ENCODE assay signal across 8 mouse cellular contexts in the genomic region with DNA sequence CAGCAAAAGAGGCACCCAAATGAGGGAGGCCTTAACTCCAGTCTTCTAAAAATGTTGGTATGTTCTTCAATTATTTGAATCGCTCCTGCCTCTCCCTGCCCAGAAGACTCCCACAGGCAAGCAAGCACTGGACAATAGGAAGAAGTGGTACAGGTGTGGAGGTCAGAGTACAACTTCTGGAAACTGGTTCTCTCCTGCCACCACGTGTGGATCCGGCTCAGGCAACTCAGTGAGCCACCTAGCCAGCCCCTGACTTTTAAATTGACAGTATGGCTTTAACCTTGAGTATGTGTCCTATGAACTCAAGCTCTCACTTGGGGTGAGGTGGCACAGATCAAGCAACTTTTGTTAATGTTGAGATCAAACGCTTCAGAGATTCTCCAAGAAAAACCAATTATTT. TPM values are rescaled to one million over a fixed set of nuclear protein-coding genes. Genes with fewer than 3 reads are reported as not detected.
A peak's percentile ranks its signal among the peaks of the same experiment; 100 is the strongest.
DNase-seq lines count a peak whose midpoint lies in the region; ATAC-seq lines count a peak whose summit lies in the region.

No protein-coding gene starts in this region.

- H3K4me1 ChIP-seq in megakaryocyte, embryonic 14.5 days: peaks cover 31% of the 10 kb centered on the region
- H3K4me1 ChIP-seq in forebrain, embryonic 13.5 days: peaks cover 15% of the 10 kb centered on the region
- peaks cover 9% of the 10 kb centered on the region for H3K4me1 ChIP-seq in stomach, embryonic 15.5 days

- H3K9me3 ChIP-seq in megakaryocyte, embryonic 14.5 days: no peaks in the 10 kb centered on the region
- H3K9me3 ChIP-seq in forebrain, embryonic 13.5 days (replicated peaks): no peaks in the 10 kb centered on the region
- no peaks in the 10 kb centered on the region for H3K9me3 ChIP-seq in stomach, embryonic 15.5 days

- peak overlapping the region; percentile 85 for H3K4me2 ChIP-seq in forebrain, embryonic 13.5 days
- H3K4me2 ChIP-seq in stomach, embryonic 15.5 days: peak overlapping the region; percentile 66

- ATAC-seq in megakaryocyte, adult 5-6 weeks (ENCODE audit: poor library complexity, severe bottlenecking): no peak
- no peak for ATAC-seq in forebrain, embryonic 13.5 days
- no peak for ATAC-seq in stomach, embryonic 15.5 days (ENCODE audit: insufficient read depth, low FRiP score, low read depth)

- peak; percentile 24 for DNase-seq in large intestine, adult 2 months (ENCODE audit: low read depth, low spot score)
- no peak for DNase-seq in lung, postnatal 36 days
- DNase-seq in layer of hippocampus, postnatal 25 days (ENCODE audit: extremely low spot score in 1 of 2, low spot score in 1 of 2): no peak
- DNase-seq in left cerebral cortex, postnatal 4 days: no peak

- intact Hi-C loops in left cerebral cortex, postnatal 4 days (cut with DNase I): loop anchor here (1.0 kb wide), 1 partner anchor 173 kb away; no protein-coding TSS in a partner anchor

- peak overlapping the region; percentile 93 for H3K9ac ChIP-seq in forebrain, embryonic 13.5 days
- peak overlapping the region; percentile 91 for H3K9ac ChIP-seq in stomach, embryonic 15.5 days

- WGBS in forebrain, embryonic 13.5 days: 6% methylated on average over 4 of the region's 4 CpGs
- 1% methylated on average over 4 of the region's 4 CpGs for WGBS in large intestine, adult 2 months
- WGBS in stomach, embryonic 15.5 days: 10% methylated on average over 4 of the region's 4 CpGs

- peaks cover 37% of the 10 kb centered on the region for H3K36me3 ChIP-seq in megakaryocyte, embryonic 14.5 days (replicated peaks; ENCODE audit: low read length)
- H3K36me3 ChIP-seq in forebrain, embryonic 13.5 days (ENCODE audit: poor library complexity, severe bottlenecking): peaks cover 25% of the 10 kb centered on the region
- no peaks in the 10 kb centered on the region for H3K36me3 ChIP-seq in stomach, embryonic 15.5 days

- no peak overlapping the region for H3K27ac ChIP-seq in forebrain, embryonic 13.5 days
- H3K27ac ChIP-seq in stomach, embryonic 15.5 days: no peak overlapping the region

- no peaks in the 10 kb centered on the region for H3K27me3 ChIP-seq in megakaryocyte, embryonic 14.5 days (replicated peaks)
- H3K27me3 ChIP-seq in forebrain, embryonic 13.5 days: no peaks in the 10 kb centered on the region
- H3K27me3 ChIP-seq in stomach, embryonic 15.5 days (replicated peaks): no peaks in the 10 kb centered on the region

- H3K4me3 ChIP-seq in megakaryocyte, embryonic 14.5 days (replicated peaks): peak overlapping the region; percentile 97
- peak overlapping the region; percentile 88 for H3K4me3 ChIP-seq in forebrain, embryonic 13.5 days
- H3K4me3 ChIP-seq in stomach, embryonic 15.5 days (replicated peaks): peak overlapping the region; percentile 97

RNA-seq across cellular contexts. Expression of a gene that starts 0.8 kb away (rescaled TPM):
- 18.7 and 112 TPM in 2 replicates for polyA plus RNA-seq in megakaryocyte, embryonic 14.5 days (2012; ENCODE audit: insufficient read depth, low replicate concordance)
- 97.0 and 98.6 TPM in 2 replicates for total RNA-seq in megakaryocyte, adult 5-6 weeks (2015)
- 94.3 and 112 TPM in 2 replicates for total RNA-seq in megakaryocyte, adult 5-6 weeks (2017)
- polyA plus RNA-seq in forebrain, embryonic 13.5 days (2015; fragmentation: Nextera tagmentation; extraction: Ambion mirVana): 173 and 181 TPM in 2 replicates
- 134 and 140 TPM in 2 replicates for polyA plus RNA-seq in large intestine, adult 2 months (2012; rRNA removed)
- 279 and 306 TPM in 2 replicates for polyA plus RNA-seq in stomach, embryonic 15.5 days (2015; fragmentation: Nextera tagmentation; extraction: Ambion mirVana)
- 10 to 100 TPM; 62.1 to 76.6 TPM for total RNA-seq in layer of hippocampus, postnatal 25 days (2021)
- total RNA-seq in left cerebral cortex, postnatal 4 days (2021): 10 to 100 TPM; 54.3 to 60.2 TPM

RNA-seq across cellular contexts. Expression of a gene that starts 22.7 kb away (rescaled TPM):
- 0.29 and 1.4 TPM in 2 replicates for polyA plus RNA-seq in megakaryocyte, embryonic 14.5 days (2012; ENCODE audit: insufficient read depth, low replicate concordance)
- total RNA-seq in megakaryocyte, adult 5-6 weeks (2015): 3.4 and 4.4 TPM in 2 replicates
- 4.5 and 5.4 TPM in 2 replicates for total RNA-seq in megakaryocyte, adult 5-6 weeks (2017)
- polyA plus RNA-seq in forebrain, embryonic 13.5 days (2015; fragmentation: Nextera tagmentation; extraction: Ambion mirVana): 14.2 and 16.4 TPM in 2 replicates
- polyA plus RNA-seq in large intestine, adult 2 months (2012; rRNA removed): 2.0 and 2.3 TPM in 2 replicates
- 10.9 and 12.5 TPM in 2 replicates for polyA plus RNA-seq in stomach, embryonic 15.5 days (2015; fragmentation: Nextera tagmentation; extraction: Ambion mirVana)
- total RNA-seq in layer of hippocampus, postnatal 25 days (2021): 10 to 100 TPM; 41.1 to 44.4 TPM
- total RNA-seq in left cerebral cortex, postnatal 4 days (2021): 10 to 100 TPM; 29.6 to 30.8 TPM
